Mouse (Mus musculus): ENCODE measurements around the gene Jpt2. TPM values are rescaled to one million over a fixed set of nuclear protein-coding genes. Genes with fewer than 3 reads are reported as not detected.
"Not testable (repeated sequence)": the region's sequence is repeated elsewhere in the genome, so short reads cannot be mapped to it uniquely, and the experiment has no call there.

Gene Jpt2
- total and polyA plus RNA-seq, 2 experiments = 12.2 to 29.0 TPM

- H3K27ac ChIP-seq (replicated peaks; ENCODE audit: insufficient read depth, low read depth, low read length) = no peak overlapping the region
- no peaks in the 10 kb centered on the region for H3K27me3 ChIP-seq (ENCODE audit: control insufficient read depth, insufficient read depth, low read length)
- no peak for DNase-seq (ENCODE audit: extremely low read depth, low read depth, low spot score)
- WGBS = 88% methylated on average over 7 of the region's 7 CpGs
- no peak overlapping the region for H3K4me3 ChIP-seq (ENCODE audit: insufficient read depth, low read depth, low read length)
- no peak overlapping the region for H3K9ac ChIP-seq (ENCODE audit: low read depth, low read length)
- no peaks in the 10 kb centered on the region for H3K79me2 ChIP-seq (ENCODE audit: control insufficient read depth, insufficient read depth, low read length)
- H3K36me3 ChIP-seq (ENCODE audit: control insufficient read depth, insufficient read depth, low read length) = peaks cover 17% of the 10 kb centered on the region
- H3K4me1 ChIP-seq (ENCODE audit: control insufficient read depth, insufficient read depth, low read length) = no peaks in the 10 kb centered on the region
- TF ChIP-seq CTCF (IDR thresholded peaks at IDR 0.05; ENCODE audit: low read depth, low read length) (no peak), POLR2A (IDR thresholded peaks at IDR 0.05; ENCODE audit: extremely low read depth, insufficient read depth, low read length) (no peak)
Measured at GRCm38 (mm10) chr17:24943036-24943435, 17.5 kb downstream of the Jpt2 start.

GRCm38 (mm10) chr17:24942453-24942852 lies 18.0 kb downstream of the Jpt2 start:
- not testable (repeated sequence) for H3K4me3 ChIP-seq (ENCODE audit: insufficient read depth, low read depth, low read length); H3K27ac ChIP-seq (replicated peaks; ENCODE audit: insufficient read depth, low read depth, low read length); H3K9ac ChIP-seq (ENCODE audit: low read depth, low read length); H3K27me3 ChIP-seq (ENCODE audit: control insufficient read depth, insufficient read depth, low read length); H3K4me1 ChIP-seq (ENCODE audit: control insufficient read depth, insufficient read depth, low read length); H3K79me2 ChIP-seq (ENCODE audit: control insufficient read depth, insufficient read depth, low read length)
- WGBS = 1% methylated on average over 2 of the region's 2 CpGs
- peak; percentile 66 for TF ChIP-seq CTCF (IDR thresholded peaks at IDR 0.05; ENCODE audit: low read depth, low read length)
- peaks cover 14% of the 10 kb centered on the region for H3K36me3 ChIP-seq (ENCODE audit: control insufficient read depth, insufficient read depth, low read length)
- DNase-seq (ENCODE audit: extremely low read depth, low read depth, low spot score) = peak; percentile 21

GRCm38 (mm10) chr17:24937266-24937665 lies 23.2 kb downstream of the Jpt2 start:
- H3K9ac ChIP-seq (ENCODE audit: low read depth, low read length) = peak overlapping the region; percentile 64
- H3K79me2 ChIP-seq (ENCODE audit: control insufficient read depth, insufficient read depth, low read length) = peaks cover 15% of the 10 kb centered on the region
- TF ChIP-seq CTCF (IDR thresholded peaks at IDR 0.05; ENCODE audit: low read depth, low read length) = no peak
- TF ChIP-seq POLR2A (IDR thresholded peaks at IDR 0.05; ENCODE audit: extremely low read depth, insufficient read depth, low read length) = no peak
- no peaks in the 10 kb centered on the region for H3K36me3 ChIP-seq (ENCODE audit: control insufficient read depth, insufficient read depth, low read length)
- H3K27ac ChIP-seq (replicated peaks; ENCODE audit: insufficient read depth, low read depth, low read length) = peak overlapping the region; percentile 64
- peaks cover 4% of the 10 kb centered on the region for H3K4me1 ChIP-seq (ENCODE audit: control insufficient read depth, insufficient read depth, low read length)
- H3K4me3 ChIP-seq (ENCODE audit: insufficient read depth, low read depth, low read length) = peak overlapping the region; percentile 31; the same call in 1 of the 2 replicates
- 42% methylated on average over 6 of the region's 6 CpGs for WGBS
- no peak for DNase-seq (ENCODE audit: extremely low read depth, low read depth, low spot score)
- H3K27me3 ChIP-seq (ENCODE audit: control insufficient read depth, insufficient read depth, low read length) = no peaks in the 10 kb centered on the region

- under 1% methylated on average over 78 of the region's 78 CpGs for whole genome bisulfite sequencing
- H3K4me1 ChIP-seq (ENCODE audit: control insufficient read depth, insufficient read depth, low read length) = peaks cover 6% of the 10 kb centered on the region
- peak; percentile 86 for DNase-seq (ENCODE audit: extremely low read depth, low read depth, low spot score)
- H3K9ac ChIP-seq (ENCODE audit: low read depth, low read length) = peak within 1 kb of the TSS; percentile 76
- TF ChIP-seq POLR2A (IDR thresholded peaks at IDR 0.05; ENCODE audit: extremely low read depth, insufficient read depth, low read length) = peak; percentile 70
- no peak; the same call in 1 of the 2 replicates for TF ChIP-seq CTCF (IDR thresholded peaks at IDR 0.05; ENCODE audit: low read depth, low read length)
- no peaks in the 10 kb centered on the region for H3K36me3 ChIP-seq (ENCODE audit: control insufficient read depth, insufficient read depth, low read length)
- H3K27ac ChIP-seq (replicated peaks; ENCODE audit: insufficient read depth, low read depth, low read length) = peak within 1 kb of the TSS; percentile 64
- H3K79me2 ChIP-seq (ENCODE audit: control insufficient read depth, insufficient read depth, low read length) = peaks cover 19% of the 10 kb centered on the region
- no peaks in the 10 kb centered on the region for H3K27me3 ChIP-seq (ENCODE audit: control insufficient read depth, insufficient read depth, low read length)
- peak within 1 kb of the TSS; percentile 72 for H3K4me3 ChIP-seq (ENCODE audit: insufficient read depth, low read depth, low read length)
Measured at GRCm38 (mm10) chr17:24936259-24937237, 23.9 kb downstream of the Jpt2 start, which contains the start of gene Mapk8ip3. Gene Mapk8ip3 (minus strand): TSS chr17:24936977.

- H3K79me2 ChIP-seq (ENCODE audit: control insufficient read depth, insufficient read depth, low read length) = peaks cover 19% of the 10 kb centered on the region
- peaks cover 6% of the 10 kb centered on the region for H3K4me1 ChIP-seq (ENCODE audit: control insufficient read depth, insufficient read depth, low read length)
- no peak overlapping the region for H3K27ac ChIP-seq (replicated peaks; ENCODE audit: insufficient read depth, low read depth, low read length)
- no peak for DNase-seq (ENCODE audit: extremely low read depth, low read depth, low spot score)
- H3K36me3 ChIP-seq (ENCODE audit: control insufficient read depth, insufficient read depth, low read length) = no peaks in the 10 kb centered on the region
- no peak overlapping the region for H3K4me3 ChIP-seq (ENCODE audit: insufficient read depth, low read depth, low read length)
- TF ChIP-seq POLR2A (IDR thresholded peaks at IDR 0.05; ENCODE audit: extremely low read depth, insufficient read depth, low read length) = no peak
- TF ChIP-seq CTCF (IDR thresholded peaks at IDR 0.05; ENCODE audit: low read depth, low read length) = no peak
- no peaks in the 10 kb centered on the region for H3K27me3 ChIP-seq (ENCODE audit: control insufficient read depth, insufficient read depth, low read length)
- peak overlapping the region; percentile 36; the same call in 1 of the 2 replicates for H3K9ac ChIP-seq (ENCODE audit: low read depth, low read length)
Measured at GRCm38 (mm10) chr17:24935666-24936065, 24.8 kb downstream of the Jpt2 start.

- TF ChIP-seq CTCF (IDR thresholded peaks at IDR 0.05; ENCODE audit: low read depth, low read length) (no peak), POLR2A (IDR thresholded peaks at IDR 0.05; ENCODE audit: extremely low read depth, insufficient read depth, low read length) (no peak)
- Histone ChIP-seq H3K79me2 (ENCODE audit: control insufficient read depth, insufficient read depth, low read length) (peaks cover 19% of the 10 kb centered on the region), H3K36me3 (ENCODE audit: control insufficient read depth, insufficient read depth, low read length) (no peaks in the 10 kb centered on the region), H3K4me1 (ENCODE audit: control insufficient read depth, insufficient read depth, low read length) (peaks cover 6% of the 10 kb centered on the region), H3K27me3 (ENCODE audit: control insufficient read depth, insufficient read depth, low read length) (no peaks in the 10 kb centered on the region), H3K4me3 (ENCODE audit: insufficient read depth, low read depth, low read length) (no peak overlapping the region), H3K27ac (replicated peaks; ENCODE audit: insufficient read depth, low read depth, low read length) (no peak overlapping the region), H3K9ac (ENCODE audit: low read depth, low read length) (no peak overlapping the region)
- no peak for DNase-seq (ENCODE audit: extremely low read depth, low read depth, low spot score)
- WGBS = 56% methylated on average over 4 of the region's 4 CpGs
Measured at GRCm38 (mm10) chr17:24934926-24935325, 25.6 kb downstream of the Jpt2 start.
